Comparison of ENCODE assay signal across 33 mouse cellular contexts in the genomic region with DNA sequence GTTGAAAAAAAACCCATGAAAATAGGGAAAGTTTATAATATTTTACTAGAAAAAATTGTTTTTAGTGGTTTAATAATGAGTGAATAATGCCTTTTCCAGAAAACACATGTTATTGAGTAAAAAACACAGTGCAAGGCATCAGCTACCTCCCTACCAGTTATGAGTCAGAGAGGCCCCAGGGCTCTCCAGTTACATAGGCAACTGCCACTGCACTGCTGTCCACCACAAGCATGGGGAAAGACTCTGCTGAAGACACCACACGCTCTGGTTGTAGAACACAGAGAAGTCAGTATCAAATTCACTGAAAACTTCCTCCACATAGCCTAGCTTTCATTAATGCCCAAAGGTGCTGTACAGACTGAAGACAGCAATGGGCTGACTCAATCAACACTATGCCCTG.
DNase-seq lines count a peak whose midpoint lies in the region; ATAC-seq and TF ChIP-seq lines count a peak whose summit lies in the region.
"Had no signal": no experiment of that assay in that cellular context is flagged by ENCODE, and none has a peak within 500 bp of the region (broad histone marks: within the 10 kb centered on the region; RNA-seq: fewer than 3 reads in every experiment).

No protein-coding gene starts in this region.

- H3K79me2 ChIP-seq in CH12.LX (replicated peaks; ENCODE audit: control insufficient read depth, extremely low read depth, insufficient read depth, poor library complexity, severe bottlenecking) = no peaks in the 10 kb centered on the region

- H3K4me1 ChIP-seq in embryonic facial prominence, embryonic 11.5 days (ENCODE audit: control insufficient read depth, insufficient read depth, low read length) = no peaks in the 10 kb centered on the region
- H3K4me1 ChIP-seq in embryonic facial prominence, embryonic 10.5 days = no peaks in the 10 kb centered on the region
- H3K4me1 ChIP-seq in CH12.LX (ENCODE audit: control insufficient read depth in 1 of 2, insufficient read depth in 2 of 2) = peaks cover 4 to 11% of the 10 kb centered on the region in 2 experiments
- H3K4me1 ChIP-seq in forebrain, embryonic 15.5 days = no peaks in the 10 kb centered on the region
- H3K4me1 ChIP-seq: embryonic facial prominence, embryonic 12.5 days; embryonic facial prominence, embryonic 15.5 days; forebrain, embryonic 12.5 days; heart, embryonic 12.5 days; heart, embryonic 15.5 days; hindbrain, embryonic 10.5 days; hindbrain, embryonic 13.5 days; intestine, embryonic 15.5 days had no signal

- intact Hi-C loops in left cerebral cortex, postnatal 25 days (cut with DNase I) = no loop called here

- 79% methylated on average over 1 of the region's 1 CpGs for WGBS in embryonic facial prominence, embryonic 11.5 days
- 87% methylated on average over 1 of the region's 1 CpGs for WGBS in embryonic facial prominence, embryonic 10.5 days
- 91% methylated on average over 1 of the region's 1 CpGs for whole genome bisulfite sequencing in forebrain, embryonic 15.5 days

- no peak overlapping the region for H3K4me3 ChIP-seq in embryonic facial prominence, embryonic 11.5 days (ENCODE audit: low read depth, low read length)
- H3K4me3 ChIP-seq in embryonic facial prominence, embryonic 10.5 days = no peak overlapping the region
- H3K4me3 ChIP-seq in CH12.LX (replicated peaks in 1 of 3; ENCODE audit: low read depth in 2 of 3, low read length in 2 of 3, poor library complexity in 1 of 3) = no peak overlapping the region
- no peak overlapping the region for H3K4me3 ChIP-seq in forebrain, embryonic 15.5 days
- H3K4me3 ChIP-seq: embryonic facial prominence, embryonic 12.5 days; embryonic facial prominence, embryonic 15.5 days; forebrain, embryonic 12.5 days; gastrocnemius, adult 2 months; heart, embryonic 12.5 days; heart, embryonic 15.5 days; hindbrain, embryonic 10.5 days; hindbrain, embryonic 13.5 days; intestine, embryonic 15.5 days had no signal

- H3K27ac ChIP-seq in embryonic facial prominence, embryonic 11.5 days (replicated peaks; ENCODE audit: low read depth, low read length) = no peak overlapping the region
- H3K27ac ChIP-seq in embryonic facial prominence, embryonic 10.5 days (replicated peaks) = no peak overlapping the region
- H3K27ac ChIP-seq in CH12.LX (ENCODE audit: insufficient read depth, low read depth) = no peak overlapping the region
- no peak overlapping the region for H3K27ac ChIP-seq in forebrain, embryonic 15.5 days (replicated peaks)
- H3K27ac ChIP-seq: embryonic facial prominence, embryonic 12.5 days; embryonic facial prominence, embryonic 15.5 days; forebrain, embryonic 12.5 days; gastrocnemius, adult 2 months; heart, embryonic 15.5 days; hindbrain, embryonic 10.5 days; hindbrain, embryonic 13.5 days; intestine, embryonic 15.5 days had no signal

- TF ChIP-seq CTCF in CH12.LX (conservative IDR thresholded peaks at IDR 0.05 in 1 of 2, IDR thresholded peaks at IDR 0.05 in 1 of 2; ENCODE audit: low read depth in 2 of 2, low read length in 2 of 2) = no peak

- dilution Hi-C loops in CH12.LX (cut with MboI; ENCODE audit: extremely low pct_ligation_motif_present, extremely low pct_unique_long_range_greater_than_20kb, low sequenced_read_pairs) = no loop called here

- in situ Hi-C loops in CH12.LX (cut with MboI; ENCODE audit: low pct_ligation_motif_present, low pct_unique_long_range_greater_than_20kb, low sequenced_read_pairs) = no loop called here

- TF ChIP-seq EP300 in CH12.LX (IDR thresholded peaks at IDR 0.05; ENCODE audit: low read length) = no peak; the same call in 1 of the 2 replicates

- no peak for ATAC-seq in embryonic facial prominence, embryonic 11.5 days (replicated peaks; ENCODE audit: insufficient number of reproducible peaks, low FRiP score, low TSS enrichment, low read depth)
- no peak for ATAC-seq in forebrain, embryonic 15.5 days (replicated peaks)
- ATAC-seq: CD4-positive, CD25-positive, alpha-beta regulatory T cell, adult 4 months; forebrain, embryonic 16.5 days; hindbrain, embryonic 16.5 days; intestine, embryonic 15.5 days had no signal

- H3K4me2 ChIP-seq in embryonic facial prominence, embryonic 11.5 days (ENCODE audit: low read depth, low read length) = no peak overlapping the region
- H3K4me2 ChIP-seq in CH12.LX (ENCODE audit: insufficient read depth, low read depth, poor library complexity, severe bottlenecking) = no peak overlapping the region
- no peak overlapping the region for H3K4me2 ChIP-seq in forebrain, embryonic 15.5 days (replicated peaks)
- H3K4me2 ChIP-seq: embryonic facial prominence, embryonic 12.5 days; embryonic facial prominence, embryonic 15.5 days; forebrain, embryonic 12.5 days; heart, embryonic 12.5 days; heart, embryonic 15.5 days; hindbrain, embryonic 13.5 days; intestine, embryonic 15.5 days had no signal

- H3K9ac ChIP-seq in embryonic facial prominence, embryonic 11.5 days (replicated peaks; ENCODE audit: low read length) = no peak overlapping the region
- no peak overlapping the region for H3K9ac ChIP-seq in CH12.LX (ENCODE audit: insufficient read depth, low read depth)
- H3K9ac ChIP-seq in forebrain, embryonic 15.5 days (replicated peaks) = no peak overlapping the region
- H3K9ac ChIP-seq: embryonic facial prominence, embryonic 12.5 days; embryonic facial prominence, embryonic 15.5 days; forebrain, embryonic 12.5 days; heart, embryonic 12.5 days; heart, embryonic 15.5 days; hindbrain, embryonic 13.5 days; intestine, embryonic 15.5 days had no signal

- DNase-seq in embryonic facial prominence, embryonic 11.5 days (ENCODE audit: low spot score) = peak; percentile 6
- no peak for DNase-seq in embryonic facial prominence, embryonic 10.5 days (ENCODE audit: low spot score)
- peak; percentile 91 for DNase-seq in 3T3-L1 (ENCODE audit: low read depth, low spot score)
- DNase-seq in CH12.LX (ENCODE audit: extremely low read depth) = peak; percentile 49
- peak; percentile 31 for DNase-seq in adipocyte (ENCODE audit: low spot score)
- DNase-seq in left cerebral cortex, postnatal 25 days (ENCODE audit: low spot score in 2 of 2) = no peak
- DNase-seq in retina, postnatal 1 day = no peak
- DNase-seq: adrenal gland, postnatal 10 days; B cell, adult 2 months; cerebellum, adult 11-12 months; cerebellum, adult 8-10 months; cerebellum, postnatal 10 days; cerebellum, postnatal 36 days; embryo, embryonic 11 days; gastrocnemius, adult 2 months; gastrocnemius, postnatal 14 days; heart, adult 11 months; heart, postnatal 10 days; heart, postnatal 36 days; kidney, adult 11 months; kidney, adult 8-10 months had no signal

- TF ChIP-seq POLR2A in CH12.LX (IDR thresholded peaks at IDR 0.05; ENCODE audit: low read depth, low read length) = no peak

- H3K9me3 ChIP-seq in embryonic facial prominence, embryonic 11.5 days (replicated peaks; ENCODE audit: control insufficient read depth, low read length) = no peaks in the 10 kb centered on the region
- no peaks in the 10 kb centered on the region for H3K9me3 ChIP-seq in embryonic facial prominence, embryonic 10.5 days
- H3K9me3 ChIP-seq in CH12.LX (replicated peaks; ENCODE audit: low read length) = no peaks in the 10 kb centered on the region
- H3K9me3 ChIP-seq in forebrain, embryonic 15.5 days = no peaks in the 10 kb centered on the region
- H3K9me3 ChIP-seq: embryonic facial prominence, embryonic 12.5 days; embryonic facial prominence, embryonic 15.5 days; forebrain, embryonic 12.5 days; heart, embryonic 12.5 days; heart, embryonic 15.5 days; hindbrain, embryonic 10.5 days; hindbrain, embryonic 13.5 days; intestine, embryonic 15.5 days had no signal

- no peaks in the 10 kb centered on the region for H3K36me3 ChIP-seq in embryonic facial prominence, embryonic 11.5 days (replicated peaks; ENCODE audit: control insufficient read depth, insufficient read depth, low read depth, low read length)
- H3K36me3 ChIP-seq in embryonic facial prominence, embryonic 10.5 days (replicated peaks) = no peaks in the 10 kb centered on the region
- peaks cover 0 to 8% of the 10 kb centered on the region in 2 experiments for H3K36me3 ChIP-seq in CH12.LX (replicated peaks in 1 of 2; ENCODE audit: control insufficient read depth in 1 of 2, insufficient read depth in 1 of 2, low read length in 1 of 2)
- H3K36me3 ChIP-seq in forebrain, embryonic 15.5 days = no peaks in the 10 kb centered on the region
- H3K36me3 ChIP-seq: embryonic facial prominence, embryonic 12.5 days; embryonic facial prominence, embryonic 15.5 days; forebrain, embryonic 12.5 days; heart, embryonic 12.5 days; heart, embryonic 15.5 days; hindbrain, embryonic 10.5 days; hindbrain, embryonic 13.5 days; intestine, embryonic 15.5 days had no signal

- H3K27me3 ChIP-seq in embryonic facial prominence, embryonic 11.5 days (ENCODE audit: control insufficient read depth, insufficient read depth, low read length) = no peaks in the 10 kb centered on the region
- no peaks in the 10 kb centered on the region for H3K27me3 ChIP-seq in embryonic facial prominence, embryonic 10.5 days (replicated peaks; ENCODE audit: low read depth, poor library complexity, severe bottlenecking)
- no peaks in the 10 kb centered on the region for H3K27me3 ChIP-seq in CH12.LX (replicated peaks)
- no peaks in the 10 kb centered on the region for H3K27me3 ChIP-seq in forebrain, embryonic 15.5 days
- H3K27me3 ChIP-seq: embryonic facial prominence, embryonic 12.5 days; embryonic facial prominence, embryonic 15.5 days; forebrain, embryonic 12.5 days; heart, embryonic 12.5 days; heart, embryonic 15.5 days; hindbrain, embryonic 13.5 days; intestine, embryonic 15.5 days had no signal

- no peak for TF ChIP-seq RAD21 in CH12.LX (IDR thresholded peaks at IDR 0.05; ENCODE audit: low read depth, low read length)

TF ChIP-seq in CH12.LX, 34 proteins besides CTCF, POLR2A, EP300 and RAD21:
- no peak for TF ChIP-seq ZC3H11A (IDR thresholded peaks at IDR 0.05; ENCODE audit: low read depth, low read length)
- TF ChIP-seq ZKSCAN1 (IDR thresholded peaks at IDR 0.05; ENCODE audit: borderline replicate concordance, low read depth, low read length) = no peak
- TF ChIP-seq NELFE (IDR thresholded peaks at IDR 0.05; ENCODE audit: low read depth, low read length) = no peak
- no peak for TF ChIP-seq CHD1 (IDR thresholded peaks at IDR 0.05; ENCODE audit: low read depth, low read length)
- TF ChIP-seq SIN3A (IDR thresholded peaks at IDR 0.05; ENCODE audit: low read length) = no peak
- TF ChIP-seq TCF12 (IDR thresholded peaks at IDR 0.05; ENCODE audit: low read depth, low read length) = no peak
- no peak for TF ChIP-seq KAT2A (IDR thresholded peaks at IDR 0.05; ENCODE audit: insufficient replicate concordance, low read length)
- no peak for TF ChIP-seq POLR2AphosphoS2 (IDR thresholded peaks at IDR 0.05; ENCODE audit: low read depth, low read length)
- TF ChIP-seq JUN (IDR thresholded peaks at IDR 0.05; ENCODE audit: insufficient read depth, low read depth, low read length) = no peak
- TF ChIP-seq USF1 (IDR thresholded peaks at IDR 0.05; ENCODE audit: low read depth, low read length) = no peak
- TF ChIP-seq IRF4 (IDR thresholded peaks at IDR 0.05; ENCODE audit: low read depth, low read length) = no peak; the same call in 1 of the 2 replicates
- TF ChIP-seq MAFK (IDR thresholded peaks at IDR 0.05; ENCODE audit: insufficient replicate concordance, low read length) = no peak

Comparison
In these comparisons a context has a peak if more than half of its experiments do, and no peak if none do; other contexts are left out.
1. DNase-seq: peak in embryonic facial prominence, embryonic 11.5 days (single experiment), 3T3-L1 (single experiment), CH12.LX (single experiment) and adipocyte (single experiment); none in embryonic facial prominence, embryonic 10.5 days (single experiment), left cerebral cortex, postnatal 25 days (0 of 2) and retina, postnatal 1 day (single experiment).